Mouse (Mus musculus) cerebellum, adult 8-10 months (tissue): ENCODE measurements at regions not wholly inside any gene's neighbourhood (a gene's known extent, or its start where the extent isn't known, plus 50 kb on each side); places are given as distances from the start of the nearest gene placed in this dataset.

Experiments used
- DNase-seq: peaks from one replicate; pipeline ENCODE4 v3.0.0; 2022

GRCm38 (mm10) chr6:34246512-34246911 lies 69.6 kb upstream of the Slc35b4 start:
- DNase-seq: no peak

- DNase-seq: no peak
Measured at GRCm38 (mm10) chr6:34243001-34243400, 66.1 kb upstream of the Slc35b4 start.

- DNase-seq: no peak
Measured at GRCm38 (mm10) chr6:34242486-34242885, 65.6 kb upstream of the Slc35b4 start.

GRCm38 (mm10) chr6:34235132-34235531 lies 58.2 kb upstream of the Slc35b4 start:
- DNase-seq: no peak

GRCm38 (mm10) chr6:34234443-34235020 lies 57.6 kb upstream of the Slc35b4 start:
- no peak for DNase-seq

- peak; percentile 31 for DNase-seq
Measured at GRCm38 (mm10) chr6:34230768-34231381, 54.0 kb upstream of the Slc35b4 start.

GRCm38 (mm10) chr6:34227131-34227530 lies 50.2 kb upstream of the Slc35b4 start:
- no peak for DNase-seq
